In genomic region chr1:189926279-189926678, GRCm38 (mm10) we compare ENCODE assay signal across 16 mouse cellular contexts.
"Had no signal": no experiment of that assay in that cellular context is flagged by ENCODE, and none has a peak within 500 bp of the region (broad histone marks: within the 10 kb centered on the region; RNA-seq: fewer than 3 reads in every experiment).

No protein-coding gene starts in this region.

- H3K4me3 ChIP-seq: layer of hippocampus, adult 2 months; liver, embryonic 13.5 days; midbrain, embryonic 12.5 days; neural tube, embryonic 12.5 days; neural tube, embryonic 15.5 days; stomach, embryonic 15.5 days had no signal

- H3K9me3 ChIP-seq: liver, embryonic 13.5 days; midbrain, embryonic 12.5 days; neural tube, embryonic 12.5 days; neural tube, embryonic 15.5 days; stomach, embryonic 15.5 days had no signal

- H3K9ac ChIP-seq: liver, embryonic 13.5 days; midbrain, embryonic 12.5 days; neural tube, embryonic 12.5 days; neural tube, embryonic 15.5 days; stomach, embryonic 15.5 days had no signal

- H3K27me3 ChIP-seq: liver, embryonic 13.5 days; neural tube, embryonic 12.5 days; stomach, embryonic 15.5 days had no signal

- H3K4me2 ChIP-seq: liver, embryonic 13.5 days; midbrain, embryonic 12.5 days; neural tube, embryonic 12.5 days; neural tube, embryonic 15.5 days; stomach, embryonic 15.5 days had no signal

- H3K27ac ChIP-seq: kidney, postnatal 0 days; layer of hippocampus, adult 2 months; liver, embryonic 13.5 days; midbrain, embryonic 12.5 days; neural tube, embryonic 12.5 days; neural tube, embryonic 15.5 days; stomach, embryonic 15.5 days had no signal

- H3K36me3 ChIP-seq: liver, embryonic 13.5 days; midbrain, embryonic 12.5 days; neural tube, embryonic 12.5 days; neural tube, embryonic 15.5 days; stomach, embryonic 15.5 days had no signal

- DNase-seq: kidney, postnatal 25 days; layer of hippocampus, adult 9-11 months; liver, embryonic 13.5 days; lung, adult 2 months; lung, postnatal 14 days; lung, postnatal 4 days; retina, postnatal 1 day; right cerebral cortex, postnatal 25 days; spleen, adult 18-20 months; thymus, postnatal 25 days had no signal
